In genomic region chr10:94020587-94020986, GRCm38 (mm10) we compare ENCODE assay signal across 12 mouse cellular contexts. TPM values are rescaled to one million over a fixed set of nuclear protein-coding genes. Genes with fewer than 3 reads are reported as not detected.
DNase-seq lines count a peak whose midpoint lies in the region; ATAC-seq and TF ChIP-seq lines count a peak whose summit lies in the region.
"Had no signal": no experiment of that assay in that cellular context is flagged by ENCODE, and none has a peak within 500 bp of the region (broad histone marks: within the 10 kb centered on the region; RNA-seq: fewer than 3 reads in every experiment).

No protein-coding gene starts in this region.

- no peaks in the 10 kb centered on the region for H3K27me3 ChIP-seq in lung, postnatal 0 days (replicated peaks; ENCODE audit: insufficient read depth, low read length)
- H3K27me3 ChIP-seq: limb, embryonic 12.5 days; midbrain, embryonic 12.5 days had no signal

- no peaks in the 10 kb centered on the region for H3K4me1 ChIP-seq in lung, postnatal 0 days (ENCODE audit: insufficient read depth, low read depth, low read length)
- H3K4me1 ChIP-seq: midbrain, embryonic 12.5 days had no signal

- no peak overlapping the region for H3K9ac ChIP-seq in lung, postnatal 0 days (replicated peaks; ENCODE audit: low read depth)
- H3K9ac ChIP-seq: forebrain, postnatal 0 days; limb, embryonic 12.5 days; midbrain, embryonic 12.5 days had no signal

- H3K4me2 ChIP-seq in lung, postnatal 0 days (replicated peaks; ENCODE audit: low read depth, low read length) = no peak overlapping the region
- H3K4me2 ChIP-seq: limb, embryonic 12.5 days; midbrain, embryonic 12.5 days had no signal

- no peaks in the 10 kb centered on the region for H3K9me3 ChIP-seq in lung, postnatal 0 days (ENCODE audit: low read length)
- H3K9me3 ChIP-seq: limb, embryonic 12.5 days; midbrain, embryonic 12.5 days had no signal

- no peak overlapping the region for H3K4me3 ChIP-seq in lung, postnatal 0 days (ENCODE audit: low read depth, low read length)
- H3K4me3 ChIP-seq: layer of hippocampus, adult 2 months; limb, embryonic 12.5 days; midbrain, embryonic 12.5 days had no signal

- no peaks in the 10 kb centered on the region for H3K36me3 ChIP-seq in lung, postnatal 0 days (ENCODE audit: insufficient read depth, low read length)

- 47% methylated on average over 5 of the region's 5 CpGs for WGBS in lung, postnatal 0 days

- TF ChIP-seq CTCF in lung, postnatal 0 days (IDR thresholded peaks at IDR 0.05) = no peak

- TF ChIP-seq EP300 in lung, postnatal 0 days (IDR thresholded peaks at IDR 0.05) = no peak

- no peak overlapping the region for H3K27ac ChIP-seq in lung, postnatal 0 days (ENCODE audit: low read length)
- H3K27ac ChIP-seq: layer of hippocampus, adult 2 months; limb, embryonic 12.5 days; midbrain, embryonic 12.5 days had no signal

- ATAC-seq in lung, postnatal 0 days = peak; percentile 37; the same call in 1 of the 2 replicates
- ATAC-seq: forebrain, postnatal 0 days had no signal

- DNase-seq in lung, postnatal 0 days (ENCODE audit: low spot score) = peak; percentile 67
- no peak for DNase-seq in lung, postnatal 14 days
- DNase-seq in WW6 (ENCODE audit: low read depth, low spot score) = peak; percentile 4
- DNase-seq in liver = peak; percentile 78
- no peak for DNase-seq in urinary bladder, postnatal 4 days (ENCODE audit: low spot score in 2 of 2)
- DNase-seq in spleen, adult 18-20 months = no peak
- DNase-seq in right cerebral cortex, postnatal 4 days = no peak
- DNase-seq: forebrain, postnatal 0 days; heart, postnatal 4 days had no signal

RNA-seq across cellular contexts. Expression of gene Vezt, which starts 15.0 kb away (rescaled TPM):
- polyA plus RNA-seq in lung, postnatal 0 days (2015; fragmentation: Nextera tagmentation; extraction: Ambion mirVana) = 14.3 and 17.7 TPM in 2 replicates

RNA-seq across cellular contexts. Expression of gene Fgd6, which starts 15.2 kb away (rescaled TPM):
- polyA plus RNA-seq in lung, postnatal 0 days (2015; fragmentation: Nextera tagmentation; extraction: Ambion mirVana) = 3.2 and 4.1 TPM in 2 replicates

Comparison
In these comparisons a context has a peak if more than half of its experiments do, and no peak if none do; other contexts are left out.
1. DNase-seq: peak in lung, postnatal 0 days (single experiment), WW6 (single experiment) and liver (single experiment); none in lung, postnatal 14 days (single experiment), urinary bladder, postnatal 4 days (0 of 2), spleen, adult 18-20 months (0 of 2) and right cerebral cortex, postnatal 4 days (single experiment).